Mouse (Mus musculus) limb, embryonic 10.5 days (tissue): ENCODE data around the gene Slbp. TPM values are rescaled to one million over a fixed set of nuclear protein-coding genes. Genes with fewer than 3 reads are reported as not detected.
A peak's percentile ranks its signal among the peaks of the same experiment; 100 is the strongest.

Experiments
- DNase-seq: peaks from one replicate; pipeline ENCODE4 v3.0.0-alpha.2; 2017; ENCODE audit warnings: low spot score
- H3K27ac ChIP-seq: fragments of 300-500 bp; sonication (generic); 2 replicates; pipeline ENCODE4 v1.5.1; 2016; ENCODE audit warnings: mild to moderate bottlenecking
- H3K27me3 ChIP-seq: fragments of 300-500 bp; sonication (generic); 2 replicates; pipeline ENCODE4 v1.6.1; 2016; ENCODE audit warnings: low read depth, mild to moderate bottlenecking; ENCODE audit not compliant: poor library complexity, severe bottlenecking
- H3K36me3 ChIP-seq: fragments of 300-500 bp; sonication (generic); 2 replicates; pipeline ENCODE4 v1.6.1; 2016; ENCODE audit warnings: mild to moderate bottlenecking, moderate library complexity
- H3K4me1 ChIP-seq: fragments of 300-500 bp; sonication (generic); 2 replicates; pipeline ENCODE4 v1.6.1; 2016
- H3K4me3 ChIP-seq: fragments of 300-500 bp; sonication (generic); 2 replicates; pipeline ENCODE4 v1.5.1; 2016; ENCODE audit warnings: mild to moderate bottlenecking, moderate library complexity
- H3K9me3 ChIP-seq: fragments of 300-500 bp; sonication (generic); replicated peaks from 2 replicates; pipeline ENCODE4 v1.6.1; 2016; ENCODE audit warnings: mild to moderate bottlenecking
- WGBS: fragments of 180-500 bp; shearing (Covaris S2); methylation state at CpG from one replicate; pipeline ENCODE4 v1.1.7; 2016; 5-methylcytosine and 5-hydroxymethylcytosine counted together
- polyA plus RNA-seq: library from polyadenylated mRNA; unstranded; fragments of >200 nt; fragmentation: Nextera tagmentation; extraction: Ambion mirVana; gene quantifications from 2 replicates; pipeline ENCODE4 v1.2.1, GENCODE M21; 2016

The Slbp gene
- polyA plus RNA-seq, 1 experiment from 2014 or later = 340 TPM

GRCm38 (mm10) chr5:33689221-33689844, 37.0 kb upstream of the Slbp start:
- DNase-seq = no peak
- peak overlapping the region; percentile 85 for H3K27ac ChIP-seq
- H3K27me3 ChIP-seq = peaks cover 43% of the 10 kb centered on the region
- H3K9me3 ChIP-seq = no peaks in the 10 kb centered on the region
- peaks cover 53% of the 10 kb centered on the region for H3K4me1 ChIP-seq
- WGBS = 60% methylated on average over 20 of the region's 20 CpGs
- H3K36me3 ChIP-seq = no peaks in the 10 kb centered on the region
- H3K4me3 ChIP-seq = no peak overlapping the region

GRCm38 (mm10) chr5:33688278-33689220, 36.2 kb upstream of the Slbp start:
- 68% methylated on average over 14 of the region's 14 CpGs for WGBS
- H3K27ac ChIP-seq = peak overlapping the region; percentile 85
- no peaks in the 10 kb centered on the region for H3K36me3 ChIP-seq
- H3K4me3 ChIP-seq = no peak overlapping the region
- peaks cover 51% of the 10 kb centered on the region for H3K4me1 ChIP-seq
- peaks cover 35% of the 10 kb centered on the region for H3K27me3 ChIP-seq
- H3K9me3 ChIP-seq = no peaks in the 10 kb centered on the region
- no peak for DNase-seq

GRCm38 (mm10) chr5:33687142-33687541, 34.8 kb upstream of the Slbp start:
- no peak for DNase-seq
- Histone ChIP-seq H3K27me3 (peaks cover 24% of the 10 kb centered on the region; the same call in 1 of the 2 replicates), H3K4me3 (no peak overlapping the region), H3K9me3 (no peaks in the 10 kb centered on the region), H3K27ac (no peak overlapping the region), H3K36me3 (no peaks in the 10 kb centered on the region), H3K4me1 (peaks cover 38% of the 10 kb centered on the region)
- 85% methylated on average over 4 of the region's 4 CpGs for WGBS

- no peak overlapping the region for H3K4me3 ChIP-seq
- no peak overlapping the region for H3K27ac ChIP-seq
- H3K36me3 ChIP-seq = no peaks in the 10 kb centered on the region
- H3K4me1 ChIP-seq = peaks cover 34% of the 10 kb centered on the region
- DNase-seq = no peak
- peaks cover 18% of the 10 kb centered on the region; the same call in 1 of the 2 replicates for H3K27me3 ChIP-seq
- WGBS = 87% methylated on average over 4 of the region's 4 CpGs
- no peaks in the 10 kb centered on the region for H3K9me3 ChIP-seq
These were observed 32.6 kb upstream of the Slbp start for GRCm38 (mm10) chr5:33684932-33685331.

DNA sequence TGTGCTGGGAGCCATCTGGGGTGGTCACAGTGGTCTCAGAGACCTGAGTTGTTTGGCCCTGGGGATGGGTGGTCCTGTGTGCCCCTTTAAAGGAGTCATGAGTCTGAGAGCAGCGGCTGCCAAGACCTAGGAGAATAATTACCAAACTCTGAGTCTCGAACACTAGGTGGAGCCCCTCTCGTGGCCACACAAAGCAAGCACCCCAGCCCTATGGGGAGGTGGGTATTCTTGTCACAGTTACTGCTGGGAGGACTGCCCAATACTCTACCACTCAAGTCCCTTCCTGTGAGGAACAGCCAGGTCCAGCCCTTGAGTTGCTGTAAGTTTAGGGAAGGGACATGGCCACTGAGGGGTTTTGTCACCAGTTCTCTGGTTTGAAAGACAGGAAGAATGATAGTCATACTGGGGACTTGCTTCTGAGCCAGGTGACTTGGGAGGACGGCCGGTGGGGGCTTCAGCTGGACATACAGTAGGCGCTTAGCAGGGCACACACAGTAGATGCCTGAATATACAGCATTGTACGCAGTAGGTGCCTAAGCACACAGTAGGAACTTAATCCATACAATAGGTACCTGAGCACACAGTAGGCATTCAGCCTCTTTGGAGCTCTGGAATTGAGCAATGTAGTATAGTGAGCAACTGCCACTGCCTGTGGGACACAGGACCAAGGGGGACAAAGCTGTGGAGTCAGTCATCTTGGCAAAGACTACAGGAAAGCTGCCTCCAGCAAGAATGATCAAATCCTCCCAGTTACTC, 31.7 kb upstream of the Slbp start:
- no peak for DNase-seq
- Histone ChIP-seq H3K27ac (no peak overlapping the region), H3K9me3 (no peaks in the 10 kb centered on the region), H3K4me3 (no peak overlapping the region), H3K36me3 (no peaks in the 10 kb centered on the region), H3K4me1 (peaks cover 25% of the 10 kb centered on the region), H3K27me3 (peaks cover 12% of the 10 kb centered on the region; the same call in 1 of the 2 replicates)
- 45% methylated on average over 7 of the region's 7 CpGs for WGBS

DNA sequence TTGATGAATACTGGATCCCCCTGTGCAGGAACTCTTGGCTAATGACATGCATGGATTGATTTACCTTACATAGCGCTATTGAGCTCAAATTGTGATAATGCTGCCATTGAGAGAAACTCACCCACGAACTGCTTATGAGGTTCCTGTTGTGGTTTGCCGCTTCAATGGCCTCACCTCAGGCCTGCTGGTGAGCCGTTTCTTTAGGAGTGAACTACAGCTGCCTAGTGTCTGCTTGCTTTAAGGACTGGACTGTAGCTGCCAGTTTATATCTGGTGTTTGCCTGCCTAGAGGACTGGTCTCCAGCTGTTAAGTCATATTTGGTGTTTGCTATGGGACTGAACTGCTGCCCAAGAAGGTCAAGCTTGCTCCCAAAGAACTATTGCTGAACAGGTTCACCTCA, 30.6 kb upstream of the Slbp start:
- H3K27ac ChIP-seq = no peak overlapping the region
- peaks cover 5% of the 10 kb centered on the region; the same call in 1 of the 2 replicates for H3K27me3 ChIP-seq
- H3K9me3 ChIP-seq = no peaks in the 10 kb centered on the region
- no peak for DNase-seq
- H3K4me3 ChIP-seq = no peak overlapping the region
- no peaks in the 10 kb centered on the region for H3K36me3 ChIP-seq
- H3K4me1 ChIP-seq = peaks cover 18% of the 10 kb centered on the region
- 88% methylated on average over 4 of the region's 4 CpGs for WGBS

GRCm38 (mm10) chr5:33681611-33682388, 29.4 kb upstream of the Slbp start:
- no peaks in the 10 kb centered on the region for H3K9me3 ChIP-seq
- no peak overlapping the region for H3K4me3 ChIP-seq
- H3K4me1 ChIP-seq = peaks cover 17% of the 10 kb centered on the region
- H3K27ac ChIP-seq = no peak overlapping the region
- 83% methylated on average over 15 of the region's 15 CpGs for WGBS
- no peak for DNase-seq
- H3K27me3 ChIP-seq = no peaks in the 10 kb centered on the region
- H3K36me3 ChIP-seq = no peaks in the 10 kb centered on the region

GRCm38 (mm10) chr5:33681044-33681443, 28.7 kb upstream of the Slbp start:
- no peak for DNase-seq

GRCm38 (mm10) chr5:33678244-33678643, 25.9 kb upstream of the Slbp start:
- H3K9me3 ChIP-seq = no peaks in the 10 kb centered on the region
- H3K36me3 ChIP-seq = peaks cover 14% of the 10 kb centered on the region
- no peak overlapping the region for H3K27ac ChIP-seq
- DNase-seq = no peak
- H3K4me3 ChIP-seq = no peak overlapping the region
- H3K27me3 ChIP-seq = no peaks in the 10 kb centered on the region
- peaks cover 18% of the 10 kb centered on the region for H3K4me1 ChIP-seq
- 87% methylated on average over 5 of the region's 5 CpGs for WGBS

More at GRCm38 (mm10) chr5:33681044-33681443, 28.7 kb upstream of the Slbp start:
- Histone ChIP-seq H3K9me3 (no peaks in the 10 kb centered on the region), H3K4me3 (no peak overlapping the region), H3K27me3 (no peaks in the 10 kb centered on the region), H3K27ac (peak overlapping the region; percentile 57; the same call in 1 of the 2 replicates), H3K4me1 (peaks cover 17% of the 10 kb centered on the region), H3K36me3 (no peaks in the 10 kb centered on the region)
- WGBS = 62% methylated on average over 3 of the region's 3 CpGs

- Histone ChIP-seq H3K4me3 (no peak overlapping the region), H3K36me3 (peaks cover 37% of the 10 kb centered on the region), H3K9me3 (no peaks in the 10 kb centered on the region), H3K27me3 (no peaks in the 10 kb centered on the region), H3K4me1 (peaks cover 11% of the 10 kb centered on the region), H3K27ac (no peak overlapping the region)
- peak; percentile 76 for DNase-seq
- 0% methylated on average over 1 of the region's 1 CpGs for WGBS
These were observed 23.6 kb upstream of the Slbp start for GRCm38 (mm10) chr5:33675964-33676363.

DNA sequence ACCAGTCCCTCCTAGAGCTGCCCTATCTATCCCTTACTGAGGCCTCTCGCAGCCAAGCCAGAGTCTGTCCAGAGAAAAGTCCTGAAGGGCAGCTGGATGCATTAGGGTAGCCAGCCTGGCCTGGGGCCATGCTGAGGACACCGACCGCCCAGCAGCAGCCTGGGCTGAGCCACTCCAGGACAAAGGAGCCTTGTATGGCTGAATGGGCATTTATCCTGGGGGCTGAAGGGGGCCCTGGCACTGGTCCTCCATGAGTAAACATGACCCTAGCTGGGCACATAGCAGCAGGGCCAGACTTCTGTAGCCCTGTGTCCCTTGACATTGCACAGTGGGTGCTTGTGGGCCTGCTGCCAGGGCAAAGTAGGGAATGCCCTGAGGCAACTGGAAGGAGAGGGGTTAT, 22.1 kb upstream of the Slbp start:
- no peak overlapping the region for H3K4me3 ChIP-seq
- no peaks in the 10 kb centered on the region for H3K27me3 ChIP-seq
- DNase-seq = no peak
- no peak overlapping the region for H3K27ac ChIP-seq
- no peaks in the 10 kb centered on the region for H3K9me3 ChIP-seq
- 0 out of 2 replicates have a peak, but pooled peaks cover 10% of the 10 kb centered on the region for H3K4me1 ChIP-seq
- 86% methylated on average over 3 of the region's 3 CpGs for WGBS
- H3K36me3 ChIP-seq = peaks cover 52% of the 10 kb centered on the region

- no peaks in the 10 kb centered on the region for H3K9me3 ChIP-seq
These were observed 19.3 kb upstream of the Slbp start for GRCm38 (mm10) chr5:33671659-33672058.

More at GRCm38 (mm10) chr5:33671659-33672058, 19.3 kb upstream of the Slbp start:
- Histone ChIP-seq H3K27me3 (no peaks in the 10 kb centered on the region), H3K36me3 (peaks cover 80% of the 10 kb centered on the region), H3K4me3 (no peak overlapping the region), H3K27ac (no peak overlapping the region), H3K4me1 (0 out of 2 replicates have a peak, but pooled peaks cover 6% of the 10 kb centered on the region)
- DNase-seq = no peak
- WGBS = 87% methylated on average over 5 of the region's 5 CpGs
